Mouse (Mus musculus): ENCODE measurements around the gene Rnaseh2b.
A peak's percentile ranks its signal among the peaks of the same experiment; 100 is the strongest.

The Rnaseh2b gene

GRCm38 (mm10) chr14:62322581-62323344 is 30.4 kb downstream of the Rnaseh2b start:
- DNase-seq (ENCODE audit: low spot score in 2 of 2), result no peak

GRCm38 (mm10) chr14:62323457-62323856 is 31.1 kb downstream of the Rnaseh2b start:
- no peak for DNase-seq (ENCODE audit: low spot score in 2 of 2)

GRCm38 (mm10) chr14:62324943-62325342 is 32.6 kb downstream of the Rnaseh2b start:
- no peak for DNase-seq (ENCODE audit: low spot score in 2 of 2)

DNA sequence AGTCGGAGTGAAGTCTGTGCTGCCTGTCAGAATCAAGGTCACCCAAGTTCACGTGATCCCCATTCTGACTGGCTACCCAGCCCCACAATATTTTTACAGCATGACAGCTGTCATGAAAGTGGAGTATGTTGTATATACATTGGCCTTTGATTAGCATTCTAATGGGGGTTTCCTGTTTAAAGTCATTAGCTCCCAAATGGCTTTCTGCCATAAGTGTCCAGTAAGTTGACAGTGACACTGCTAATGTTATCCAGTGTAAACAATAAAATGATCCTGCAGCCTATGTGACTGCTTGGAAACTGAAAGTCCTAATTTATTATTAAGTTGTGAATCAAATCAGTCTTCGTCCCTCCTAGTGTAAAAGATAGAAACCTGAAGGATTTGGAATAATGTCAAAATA is 33.6 kb downstream of the Rnaseh2b start:
- DNase-seq (ENCODE audit: low spot score in 2 of 2), result no peak

DNA sequence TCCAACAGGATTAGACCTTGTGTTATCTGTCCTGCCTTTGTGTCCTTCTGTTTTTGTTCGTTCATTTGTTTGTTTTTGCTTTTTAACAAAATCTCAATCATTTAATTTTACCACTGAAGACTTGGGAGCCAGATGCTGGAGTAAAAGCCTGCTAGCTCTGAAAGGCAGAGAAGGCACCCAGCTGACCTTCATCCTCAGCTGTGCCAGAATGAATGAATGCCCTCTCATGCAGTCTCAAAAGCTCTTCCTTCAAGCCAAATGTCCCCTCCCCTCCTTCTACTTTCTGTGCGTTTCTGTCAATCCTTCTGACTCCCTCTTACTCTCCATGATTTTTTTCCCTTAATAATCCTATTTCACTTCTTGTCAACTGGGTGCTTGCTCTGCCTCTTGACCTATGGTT is 34.8 kb downstream of the Rnaseh2b start:
- DNase-seq (ENCODE audit: low spot score in 2 of 2), result no peak

GRCm38 (mm10) chr14:62328606-62329005 is 36.2 kb downstream of the Rnaseh2b start:
- no peak for DNase-seq (ENCODE audit: low spot score in 2 of 2)

DNA sequence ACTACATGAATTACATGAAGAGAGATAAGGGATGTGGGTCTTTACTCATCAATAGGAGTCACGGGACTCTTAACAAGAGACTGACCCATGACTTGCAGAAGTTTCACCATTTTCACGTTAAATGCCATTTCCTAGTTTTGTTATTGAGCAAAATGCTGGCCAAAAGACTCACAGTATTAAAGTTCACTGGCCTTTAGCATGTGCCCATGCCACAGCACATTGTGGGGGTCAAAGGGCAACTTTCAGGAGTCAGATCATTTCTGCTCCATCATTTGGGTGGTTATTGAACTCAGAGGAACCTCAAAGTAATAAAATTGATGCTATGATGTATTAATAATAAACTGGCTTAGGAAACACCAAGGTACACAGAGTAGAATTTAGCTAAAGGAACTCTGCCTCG is 37.2 kb downstream of the Rnaseh2b start:
- no peak for DNase-seq (ENCODE audit: low spot score in 2 of 2)

DNA sequence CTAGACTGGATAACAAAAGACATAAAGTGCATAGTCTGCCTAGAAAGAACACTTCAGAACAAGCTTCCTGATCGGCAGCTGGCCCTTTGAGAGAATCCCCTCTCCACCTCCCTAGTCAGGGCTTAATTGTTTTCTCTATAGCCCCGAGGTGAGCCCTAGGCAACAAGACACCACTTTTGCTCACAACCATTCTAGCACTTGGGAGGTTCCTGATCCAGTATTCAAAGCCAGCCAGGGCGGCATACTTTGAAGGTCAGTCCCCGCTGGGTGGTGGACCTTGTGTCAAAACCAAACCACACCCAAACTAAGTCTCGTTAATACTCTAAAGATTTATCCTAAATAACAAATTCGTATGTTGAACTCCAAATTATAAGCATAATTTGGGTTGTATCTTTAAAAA is 39.1 kb downstream of the Rnaseh2b start:
- DNase-seq (ENCODE audit: low spot score in 2 of 2), result no peak

GRCm38 (mm10) chr14:62331866-62332619 is 39.7 kb downstream of the Rnaseh2b start:
- DNase-seq (ENCODE audit: low spot score in 2 of 2), result peak; percentile 83 to 87

DNA sequence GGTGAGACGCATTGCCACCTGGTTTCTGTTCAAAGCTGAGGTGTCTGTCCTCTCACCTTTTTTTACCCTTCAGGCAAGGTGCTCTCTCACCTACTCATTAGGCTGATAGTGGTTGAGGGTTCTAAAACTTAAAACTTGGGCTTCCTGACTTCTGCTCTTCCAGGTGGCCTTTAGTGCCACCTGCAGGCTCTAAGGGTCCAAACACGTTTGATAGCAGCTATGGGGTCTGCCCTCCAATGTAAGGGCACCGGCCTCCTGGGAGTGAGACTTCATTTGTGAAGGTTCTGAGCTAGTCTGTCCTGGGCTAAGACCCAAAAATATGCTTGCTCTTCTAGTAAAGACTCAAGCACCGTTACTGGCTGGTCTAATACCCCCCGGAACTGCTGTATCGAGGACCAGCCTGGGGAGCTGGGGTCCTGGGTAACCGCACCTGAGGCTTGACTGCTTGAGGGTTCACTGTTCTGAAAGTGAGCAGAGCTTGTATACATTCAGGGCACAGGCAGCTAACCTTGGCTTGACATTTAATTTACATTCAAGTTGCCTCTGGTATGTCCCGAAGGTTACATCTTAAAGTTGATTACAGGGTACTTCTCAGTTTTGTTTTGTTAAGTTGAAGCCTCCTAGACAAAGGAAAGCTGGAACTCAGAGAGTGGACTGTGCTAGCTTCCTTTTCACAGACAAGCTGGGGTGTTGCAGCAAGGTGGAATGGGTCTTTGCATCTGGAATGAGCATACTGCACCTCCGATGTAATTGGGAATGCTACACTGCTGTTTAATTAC is 41.7 kb downstream of the Rnaseh2b start:
- DNase-seq (ENCODE audit: low spot score in 2 of 2), result no peak

DNA sequence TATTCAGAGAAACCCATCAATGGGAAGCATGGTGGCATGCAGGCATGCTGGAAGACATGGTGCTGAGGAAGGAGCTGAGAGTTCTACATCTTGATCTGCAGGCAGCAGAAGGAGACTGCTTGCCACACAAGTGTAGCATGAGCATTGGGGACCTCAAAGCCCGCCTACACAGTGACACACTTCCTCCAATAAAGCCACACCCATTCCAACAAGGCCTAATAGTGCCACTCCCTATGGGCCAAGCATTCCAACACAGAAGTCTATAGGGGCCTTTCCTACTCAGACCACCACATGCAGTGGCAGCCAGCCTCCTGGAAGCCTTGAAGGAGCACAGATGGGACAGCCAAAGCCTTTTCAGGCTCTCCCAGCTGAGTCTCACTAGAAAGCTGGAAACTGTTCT is 46.8 kb downstream of the Rnaseh2b start:
- DNase-seq (ENCODE audit: low spot score in 2 of 2), result no peak

DNA sequence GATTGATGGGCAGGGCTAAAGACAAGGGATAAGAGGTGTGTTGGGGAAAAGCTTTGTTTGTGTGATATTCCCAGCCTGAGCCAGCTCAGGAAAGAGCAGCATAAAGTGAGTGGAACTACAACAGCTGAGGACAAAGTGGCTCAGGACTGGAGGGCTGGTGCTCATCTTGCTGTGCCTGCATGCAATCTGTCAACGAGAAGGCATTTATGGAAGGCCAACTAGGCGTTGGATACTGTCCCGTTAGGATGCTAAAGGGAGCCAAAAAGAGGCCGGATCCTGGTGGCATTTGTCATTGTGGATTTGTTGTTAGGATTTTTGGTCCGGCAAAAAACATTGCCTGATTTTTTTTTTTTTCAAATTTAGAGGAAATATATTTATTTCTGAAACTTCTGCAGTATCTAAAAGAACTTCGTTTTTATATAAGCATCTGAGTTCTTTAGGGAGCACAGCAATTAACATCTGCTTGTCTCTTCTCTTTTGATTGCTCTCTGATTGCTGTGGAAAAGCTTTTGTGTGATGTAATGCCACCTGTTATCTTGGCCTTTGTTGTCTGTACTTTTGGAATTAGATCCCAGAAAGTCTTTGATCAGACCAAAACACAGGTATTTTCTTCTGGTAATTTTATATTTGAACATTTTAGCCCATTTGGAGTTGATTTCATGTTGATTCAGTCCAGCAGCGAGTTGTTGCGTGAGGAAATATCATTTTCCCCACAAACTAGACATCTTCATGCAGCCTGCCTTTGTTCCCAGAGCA is 49.7 kb downstream of the Rnaseh2b start:
- no peak for DNase-seq (ENCODE audit: low spot score in 2 of 2)

DNA sequence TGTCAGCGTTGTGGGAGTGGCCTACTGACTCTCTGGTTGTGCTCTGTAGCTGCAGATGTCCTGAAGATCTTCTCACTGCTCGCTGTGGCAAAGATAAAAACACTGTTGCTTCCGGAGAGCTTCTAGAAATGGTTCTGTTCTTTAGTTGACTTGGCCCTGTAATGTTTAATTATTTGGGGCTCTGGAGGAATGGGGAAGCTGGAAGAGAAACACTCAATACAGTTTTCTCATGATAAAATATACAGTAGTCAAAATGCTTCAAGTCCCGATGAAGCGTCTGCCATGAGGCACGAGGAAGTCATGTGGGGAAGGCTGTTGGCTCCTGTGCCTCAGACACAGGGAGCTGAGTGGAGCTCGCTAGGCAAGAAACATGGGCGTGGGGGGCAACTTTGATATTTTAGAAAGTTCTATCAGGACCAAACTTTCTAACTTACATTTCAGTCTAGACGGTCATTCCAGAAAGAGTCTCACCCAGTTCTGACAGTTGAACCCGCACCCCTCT is 50.3 kb downstream of the Rnaseh2b start:
- no peak for DNase-seq (ENCODE audit: low spot score in 2 of 2)

DNA sequence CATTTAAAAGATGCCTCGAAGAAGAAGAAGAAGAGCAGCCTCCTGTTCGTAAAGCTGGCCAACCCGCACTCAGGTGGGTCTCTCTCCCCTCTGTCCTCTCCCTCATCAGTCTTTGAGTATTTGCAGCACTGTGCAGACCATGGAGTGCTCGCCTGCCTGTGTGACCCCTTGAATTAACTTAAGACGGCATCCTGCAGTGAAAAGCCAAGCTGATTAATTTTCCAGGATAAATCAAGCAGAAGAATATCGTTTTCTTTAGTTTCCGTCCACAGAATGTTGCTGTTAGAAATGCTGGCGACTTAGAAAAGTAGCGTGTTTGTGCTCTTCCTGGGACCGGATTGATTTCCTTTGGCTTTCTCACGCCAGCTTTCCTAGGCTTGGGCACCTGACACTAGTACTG is 54.2 kb downstream of the Rnaseh2b start:
- no peak for DNase-seq (ENCODE audit: low spot score in 2 of 2)

DNA sequence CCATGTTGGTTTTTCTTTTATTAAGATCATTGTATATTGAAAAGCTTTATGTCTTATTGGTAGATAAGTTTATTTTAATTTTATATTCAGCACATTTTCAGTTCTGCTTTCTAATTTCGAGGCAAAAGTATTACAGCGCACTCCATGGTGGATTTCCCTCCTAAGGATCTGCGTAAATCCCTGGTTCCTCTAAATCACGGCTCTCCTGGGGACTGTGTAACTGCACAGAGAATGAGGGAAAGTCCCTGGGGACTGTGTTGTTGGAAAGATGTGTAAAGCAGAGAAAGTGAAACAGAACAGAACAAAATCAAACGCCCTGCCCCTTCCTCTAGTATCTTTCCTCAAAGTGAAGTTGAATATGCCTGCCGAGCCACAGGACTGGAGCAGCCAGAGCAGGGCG is 54.7 kb downstream of the Rnaseh2b start:
- no peak for DNase-seq (ENCODE audit: low spot score in 2 of 2)

- no peak for DNase-seq (ENCODE audit: low spot score in 2 of 2)
Measured at GRCm38 (mm10) chr14:62349786-62350185, 57.4 kb downstream of the Rnaseh2b start.

GRCm38 (mm10) chr14:62350186-62350585 is 57.8 kb downstream of the Rnaseh2b start:
- no peak for DNase-seq (ENCODE audit: low spot score in 2 of 2)

- DNase-seq (ENCODE audit: low spot score in 2 of 2), result no peak
Measured at GRCm38 (mm10) chr14:62350890-62351289, 58.5 kb downstream of the Rnaseh2b start.

DNA sequence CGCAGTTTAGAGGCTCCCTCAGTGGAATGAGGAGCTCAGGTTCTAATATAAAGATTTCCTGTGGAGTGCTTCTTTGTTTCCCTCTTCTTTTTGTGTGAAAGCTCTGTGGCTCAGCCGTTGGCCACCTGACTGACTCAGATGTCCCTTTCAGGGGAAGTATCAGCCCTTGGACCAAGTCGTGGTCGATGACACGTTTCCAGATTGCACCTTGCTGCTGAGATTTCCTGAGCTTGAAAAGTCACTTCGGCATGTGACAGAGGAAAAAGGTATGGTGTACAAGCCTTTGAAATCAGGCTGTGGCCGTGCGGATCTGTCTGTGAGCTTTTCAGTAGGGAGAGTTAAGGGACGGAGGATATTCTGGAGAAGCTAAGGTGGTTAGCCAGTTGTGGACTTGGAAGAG is 61.0 kb downstream of the Rnaseh2b start:
- no peak for DNase-seq (ENCODE audit: low spot score in 2 of 2)

GRCm38 (mm10) chr14:62353793-62354192 is 61.4 kb downstream of the Rnaseh2b start:
- DNase-seq (ENCODE audit: low spot score in 2 of 2), result no peak

DNA sequence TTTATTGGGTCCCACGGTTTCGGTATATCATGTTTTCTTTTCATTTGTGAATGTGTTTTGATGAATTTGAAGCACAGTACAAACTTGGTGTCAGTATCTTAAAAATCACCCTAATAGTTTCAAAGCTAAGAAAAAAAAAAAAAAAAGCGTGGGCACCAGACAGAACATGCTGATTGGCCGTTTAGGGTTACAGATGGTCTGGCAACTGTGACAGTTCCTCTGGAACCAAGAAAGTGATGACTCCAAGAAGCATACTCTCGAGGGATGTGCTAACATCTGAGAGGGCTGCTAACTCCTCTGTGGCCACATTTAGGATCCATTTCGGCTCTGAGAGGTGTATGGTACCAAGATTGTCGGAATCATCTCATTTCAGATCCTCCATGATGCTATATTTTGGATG is 62.8 kb downstream of the Rnaseh2b start:
- DNase-seq (ENCODE audit: low spot score in 2 of 2), result no peak

Data from urinary bladder, postnatal 4 days (tissue).